In genomic region chr12:108915893-108916292, GRCm38 (mm10) we compare ENCODE assay signal across 9 mouse cellular contexts. TPM values are rescaled to one million over a fixed set of nuclear protein-coding genes. Genes with fewer than 3 reads are reported as not detected.
DNase-seq lines count a peak whose midpoint lies in the region; ATAC-seq and TF ChIP-seq lines count a peak whose summit lies in the region.
"Had no signal": no experiment of that assay in that cellular context is flagged by ENCODE, and none has a peak within 500 bp of the region (broad histone marks: within the 10 kb centered on the region; RNA-seq: fewer than 3 reads in every experiment).

No protein-coding gene starts in this region.

- no peaks in the 10 kb centered on the region for H3K27me3 ChIP-seq in lung, embryonic 14.5 days (ENCODE audit: insufficient read depth, low read length)
- H3K27me3 ChIP-seq: Patski had no signal

- no peak overlapping the region for H3K9ac ChIP-seq in lung, embryonic 14.5 days

- no peaks in the 10 kb centered on the region for H3K9me3 ChIP-seq in lung, embryonic 14.5 days (ENCODE audit: low read depth, low read length)

- H3K4me1 ChIP-seq in lung, embryonic 14.5 days (ENCODE audit: insufficient read depth): 0 out of 2 replicates have a peak, but pooled peaks cover 4% of the 10 kb centered on the region

- no peak for TF ChIP-seq CTCF in lung, embryonic 14.5 days (IDR thresholded peaks at IDR 0.05; ENCODE audit: low read depth)

- peak; percentile 73 for DNase-seq in lung, embryonic 14.5 days
- DNase-seq in lung, postnatal 36 days: no peak
- DNase-seq in forelimb bud, embryonic 11.5 days (ENCODE audit: low read depth, low spot score): peak; percentile 75
- DNase-seq in left cerebral cortex, postnatal 14 days (ENCODE audit: low spot score in 2 of 2): peak; percentile 69 to 74
- DNase-seq in retina, postnatal 1 day: peak; percentile 87
- no peak for DNase-seq in c-Kit-positive CD71-positive TER-119-positive erythroid progenitor cells, embryonic 14.5 days (ENCODE audit: low spot score)
- no peak for DNase-seq in cerebellum, adult 11-12 months
- no peak for DNase-seq in gastrocnemius, postnatal 36 days

- 19% methylated on average over 6 of the region's 6 CpGs for WGBS in lung, embryonic 14.5 days

- H3K4me3 ChIP-seq in lung, embryonic 14.5 days (ENCODE audit: low read depth, low read length): no peak overlapping the region

- H3K36me3 ChIP-seq in lung, embryonic 14.5 days (ENCODE audit: insufficient read depth): no peaks in the 10 kb centered on the region

- intact Hi-C loops in left cerebral cortex, postnatal 14 days (cut with DNase I): no loop called here
- intact Hi-C loops in gastrocnemius, postnatal 36 days (cut with DNase I): no loop called here

- H3K27ac ChIP-seq in lung, embryonic 14.5 days (ENCODE audit: low read depth): no peak overlapping the region

- H3K4me2 ChIP-seq in lung, embryonic 14.5 days: no peak overlapping the region

- peak; percentile 73 for ATAC-seq in lung, embryonic 14.5 days (ENCODE audit: insufficient read depth)
- ATAC-seq: Patski had no signal

RNA-seq across cellular contexts. Expression of gene Wars, which starts 21.9 kb away (rescaled TPM):
- 94.9 and 101 TPM in 2 replicates for polyA plus RNA-seq in lung, embryonic 14.5 days (2014; fragmentation: Nextera tagmentation; extraction: Ambion mirVana)
- 10 to 100 TPM; 90.7 to 93.2 TPM for total RNA-seq in left cerebral cortex, postnatal 14 days (2021)
- 10 to 100 TPM; 23.8 to 26.2 TPM for total RNA-seq in gastrocnemius, postnatal 36 days (2021)

RNA-seq across cellular contexts. Expression of gene Wdr25, which starts 22.5 kb away (rescaled TPM):
- polyA plus RNA-seq in lung, embryonic 14.5 days (2014; fragmentation: Nextera tagmentation; extraction: Ambion mirVana): 5.7 and 8.0 TPM in 2 replicates
- 1 to 10 TPM; 7.4 TPM for total RNA-seq in left cerebral cortex, postnatal 14 days (2021)
- total RNA-seq in gastrocnemius, postnatal 36 days (2021): 1 to 10 TPM; 4.6 to 5.1 TPM

Comparison
In these comparisons a context has a peak if more than half of its experiments do, and no peak if none do; other contexts are left out.
1. DNase-seq: peak in lung, embryonic 14.5 days (single experiment), forelimb bud, embryonic 11.5 days (single experiment), left cerebral cortex, postnatal 14 days (2 of 2) and retina, postnatal 1 day (single experiment); none in lung, postnatal 36 days (single experiment), c-Kit-positive CD71-positive TER-119-positive erythroid progenitor cells, embryonic 14.5 days (single experiment), cerebellum, adult 11-12 months (single experiment) and gastrocnemius, postnatal 36 days (0 of 2).